Mouse (Mus musculus) midbrain, embryonic 12.5 days (tissue): ENCODE measurements around the gene Ttc39b. TPM values are rescaled to one million over a fixed set of nuclear protein-coding genes. Genes with fewer than 3 reads are reported as not detected.

Source experiments
- ATAC-seq: fragments of 200-750 bp; cut with Nextera tagmentation; 2 replicates; pipeline ENCODE4 v1.8.0; 2017; ENCODE audit warnings: low read depth, moderate TSS enrichment, moderate library complexity; ENCODE audit not compliant: low FRiP score
- H3K27ac ChIP-seq: fragments of 300-500 bp; sonication (generic); replicated peaks from 2 replicates; pipeline ENCODE4 v1.5.1; 2016; ENCODE audit warnings: mild to moderate bottlenecking
- H3K27me3 ChIP-seq: fragments of 300-500 bp; sonication (generic); 2 replicates; pipeline ENCODE4 v1.6.1; 2016; ENCODE audit warnings: mild to moderate bottlenecking
- H3K36me3 ChIP-seq: fragments of 300-500 bp; sonication (generic); 2 replicates; pipeline ENCODE4 v1.6.1; 2016
- H3K4me1 ChIP-seq: fragments of 300-500 bp; sonication (generic); 2 replicates; pipeline ENCODE4 v1.6.1; 2016
- H3K4me2 ChIP-seq: fragments of 300-500 bp; sonication (generic); replicated peaks from 2 replicates; pipeline ENCODE4 v1.6.1; 2016; ENCODE audit warnings: mild to moderate bottlenecking, moderate library complexity
- H3K4me3 ChIP-seq: fragments of 300-500 bp; sonication (generic); 2 replicates; pipeline ENCODE4 v1.5.1; 2016; ENCODE audit warnings: mild to moderate bottlenecking
- H3K9ac ChIP-seq: fragments of 300-500 bp; sonication (generic); replicated peaks from 2 replicates; pipeline ENCODE4 v1.6.1; 2016; ENCODE audit warnings: mild to moderate bottlenecking, moderate library complexity
- H3K9me3 ChIP-seq: fragments of 300-500 bp; sonication (generic); 2 replicates; pipeline ENCODE4 v1.6.1; 2016; ENCODE audit warnings: mild to moderate bottlenecking
- WGBS: fragments of 180-500 bp; shearing (Covaris S2); methylation state at CpG from one replicate; pipeline ENCODE4 v1.1.7; 2016; 5-methylcytosine and 5-hydroxymethylcytosine counted together
- polyA plus RNA-seq: library from polyadenylated mRNA; unstranded; fragments of >200 nt; fragmentation: Nextera tagmentation; extraction: Ambion mirVana; gene quantifications from 2 replicates; pipeline ENCODE4 v1.2.1, GENCODE M21; 2016

Ttc39b gene
- polyA plus RNA-seq: 3.3 and 3.5 TPM in 2 replicates

- peaks cover 26% of the 10 kb centered on the region for H3K27me3 ChIP-seq
- H3K4me1 ChIP-seq: peaks cover 4% of the 10 kb centered on the region; the same call in 1 of the 2 replicates
- H3K27ac ChIP-seq: no peak within 1 kb of the TSS
- peak; percentile 97 for ATAC-seq
- no peaks in the 10 kb centered on the region for H3K36me3 ChIP-seq
- under 1% methylated on average over 52 of the region's 59 CpGs for WGBS
- H3K4me3 ChIP-seq: peak within 1 kb of the TSS; percentile 64
- no peaks in the 10 kb centered on the region for H3K9me3 ChIP-seq
- H3K4me2 ChIP-seq: peak within 1 kb of the TSS; percentile 96
- peak within 1 kb of the TSS; percentile 42 for H3K9ac ChIP-seq
Measured at GRCm38 (mm10) chr4:83323910-83324684, at the start of gene Ttc39b. Gene Ttc39b (minus strand): TSS chr4:83324255.

GRCm38 (mm10) chr4:83373381-83373780 lies 49.3 kb upstream of the Ttc39b start:
- H3K4me2 ChIP-seq: no peak overlapping the region
- no peaks in the 10 kb centered on the region for H3K36me3 ChIP-seq
- 84% methylated on average over 4 of the region's 4 CpGs for WGBS
- no peak overlapping the region for H3K4me3 ChIP-seq
- ATAC-seq: no peak
- no peak overlapping the region for H3K9ac ChIP-seq
- no peaks in the 10 kb centered on the region for H3K9me3 ChIP-seq
- no peak overlapping the region for H3K27ac ChIP-seq
- H3K4me1 ChIP-seq: no peaks in the 10 kb centered on the region
- H3K27me3 ChIP-seq: no peaks in the 10 kb centered on the region

GRCm38 (mm10) chr4:83357738-83358137 lies 33.7 kb upstream of the Ttc39b start:
- H3K9ac ChIP-seq: no peak overlapping the region
- no peak for ATAC-seq
- no peaks in the 10 kb centered on the region for H3K4me1 ChIP-seq
- 95% methylated on average over 1 of the region's 1 CpGs for WGBS
- H3K9me3 ChIP-seq: peaks cover 6% of the 10 kb centered on the region; the same call in 1 of the 2 replicates
- no peaks in the 10 kb centered on the region for H3K27me3 ChIP-seq
- H3K4me3 ChIP-seq: no peak overlapping the region
- no peak overlapping the region for H3K4me2 ChIP-seq
- H3K27ac ChIP-seq: no peak overlapping the region
- H3K36me3 ChIP-seq: no peaks in the 10 kb centered on the region

- Histone ChIP-seq H3K4me1 (no peaks in the 10 kb centered on the region), H3K4me3 (no peak overlapping the region), H3K4me2 (no peak overlapping the region), H3K9me3 (peaks cover 2% of the 10 kb centered on the region; the same call in 1 of the 2 replicates), H3K27ac (no peak overlapping the region), H3K36me3 (no peaks in the 10 kb centered on the region), H3K9ac (no peak overlapping the region), H3K27me3 (no peaks in the 10 kb centered on the region)
- no peak for ATAC-seq
- 87% methylated on average over 2 of the region's 2 CpGs for WGBS
Measured at GRCm38 (mm10) chr4:83354786-83355185, 30.7 kb upstream of the Ttc39b start.

- no peak for ATAC-seq
- peaks cover 2% of the 10 kb centered on the region; the same call in 1 of the 2 replicates for H3K9me3 ChIP-seq
- no peak overlapping the region for H3K9ac ChIP-seq
- H3K36me3 ChIP-seq: no peaks in the 10 kb centered on the region
- no peaks in the 10 kb centered on the region for H3K27me3 ChIP-seq
- WGBS: 83% methylated on average over 6 of the region's 6 CpGs
- no peak overlapping the region for H3K4me3 ChIP-seq
- H3K4me2 ChIP-seq: no peak overlapping the region
- no peak overlapping the region for H3K27ac ChIP-seq
- H3K4me1 ChIP-seq: no peaks in the 10 kb centered on the region
Measured at GRCm38 (mm10) chr4:83353949-83354348, 29.9 kb upstream of the Ttc39b start.

- no peaks in the 10 kb centered on the region for H3K27me3 ChIP-seq
Measured at GRCm38 (mm10) chr4:83353276-83353675, 29.2 kb upstream of the Ttc39b start.

GRCm38 (mm10) chr4:83350719-83351118 lies 26.7 kb upstream of the Ttc39b start:
- H3K4me2 ChIP-seq: no peak overlapping the region
- no peak for ATAC-seq
- H3K9me3 ChIP-seq: no peaks in the 10 kb centered on the region
- WGBS: 72% methylated on average over 6 of the region's 6 CpGs
- H3K9ac ChIP-seq: no peak overlapping the region
- no peaks in the 10 kb centered on the region for H3K36me3 ChIP-seq
- no peaks in the 10 kb centered on the region for H3K4me1 ChIP-seq
- no peaks in the 10 kb centered on the region for H3K27me3 ChIP-seq
- H3K27ac ChIP-seq: no peak overlapping the region
- no peak overlapping the region for H3K4me3 ChIP-seq

More at GRCm38 (mm10) chr4:83353276-83353675, 29.2 kb upstream of the Ttc39b start:
- Histone ChIP-seq H3K9ac (no peak overlapping the region), H3K4me1 (no peaks in the 10 kb centered on the region), H3K36me3 (no peaks in the 10 kb centered on the region), H3K27ac (no peak overlapping the region), H3K4me3 (no peak overlapping the region), H3K4me2 (no peak overlapping the region), H3K9me3 (peaks cover 2% of the 10 kb centered on the region; the same call in 1 of the 2 replicates)
- no peak for ATAC-seq
- 94% methylated on average over 12 of the region's 12 CpGs for WGBS

- no peaks in the 10 kb centered on the region for H3K36me3 ChIP-seq
- no peaks in the 10 kb centered on the region for H3K9me3 ChIP-seq
- 78% methylated on average over 1 of the region's 1 CpGs for WGBS
- H3K4me2 ChIP-seq: no peak overlapping the region
- no peaks in the 10 kb centered on the region for H3K27me3 ChIP-seq
- ATAC-seq: no peak
- no peak overlapping the region for H3K9ac ChIP-seq
- H3K4me1 ChIP-seq: no peaks in the 10 kb centered on the region
- H3K4me3 ChIP-seq: no peak overlapping the region
- H3K27ac ChIP-seq: no peak overlapping the region
Measured at GRCm38 (mm10) chr4:83348970-83349369, 24.9 kb upstream of the Ttc39b start.

- Histone ChIP-seq H3K36me3 (no peaks in the 10 kb centered on the region), H3K4me3 (no peak overlapping the region), H3K27ac (no peak overlapping the region), H3K27me3 (no peaks in the 10 kb centered on the region), H3K4me1 (no peaks in the 10 kb centered on the region), H3K9ac (no peak overlapping the region), H3K4me2 (no peak overlapping the region), H3K9me3 (no peaks in the 10 kb centered on the region)
- no peak for ATAC-seq
- 66% methylated on average over 2 of the region's 2 CpGs for WGBS
Measured at GRCm38 (mm10) chr4:83343895-83344294, 19.8 kb upstream of the Ttc39b start.

GRCm38 (mm10) chr4:83343146-83343823 lies 19.2 kb upstream of the Ttc39b start:
- H3K9ac ChIP-seq: no peak overlapping the region
- H3K4me1 ChIP-seq: no peaks in the 10 kb centered on the region
- no peak for ATAC-seq
- no peaks in the 10 kb centered on the region for H3K27me3 ChIP-seq
- no peak overlapping the region for H3K27ac ChIP-seq
- 82% methylated on average over 9 of the region's 9 CpGs for WGBS
- no peak overlapping the region for H3K4me2 ChIP-seq
- H3K9me3 ChIP-seq: no peaks in the 10 kb centered on the region
- H3K36me3 ChIP-seq: no peaks in the 10 kb centered on the region
- no peak overlapping the region for H3K4me3 ChIP-seq

GRCm38 (mm10) chr4:83342268-83342970 lies 18.4 kb upstream of the Ttc39b start:
- H3K27me3 ChIP-seq: no peaks in the 10 kb centered on the region
- ATAC-seq: no peak
- WGBS: 70% methylated on average over 14 of the region's 14 CpGs

GRCm38 (mm10) chr4:83339393-83339792 lies 15.3 kb upstream of the Ttc39b start:
- ATAC-seq: no peak
- Histone ChIP-seq H3K27ac (no peak overlapping the region), H3K27me3 (no peaks in the 10 kb centered on the region), H3K36me3 (no peaks in the 10 kb centered on the region), H3K9ac (no peak overlapping the region), H3K4me2 (no peak overlapping the region), H3K9me3 (no peaks in the 10 kb centered on the region), H3K4me3 (no peak overlapping the region), H3K4me1 (no peaks in the 10 kb centered on the region)
- WGBS: 80% methylated on average over 1 of the region's 1 CpGs

More at GRCm38 (mm10) chr4:83342268-83342970, 18.4 kb upstream of the Ttc39b start:
- Histone ChIP-seq H3K9me3 (no peaks in the 10 kb centered on the region), H3K9ac (no peak overlapping the region), H3K4me1 (no peaks in the 10 kb centered on the region), H3K4me2 (no peak overlapping the region), H3K4me3 (no peak overlapping the region), H3K27ac (no peak overlapping the region), H3K36me3 (no peaks in the 10 kb centered on the region)
